Mouse (Mus musculus): Measurements from ENCODE around the gene Tifa. TPM values are rescaled to one million over a fixed set of nuclear protein-coding genes. Genes with fewer than 3 reads are reported as not detected.

Gene Tifa
- polyA plus RNA-seq, 1 experiment from 2014 or later: 3.6 TPM

DNA sequence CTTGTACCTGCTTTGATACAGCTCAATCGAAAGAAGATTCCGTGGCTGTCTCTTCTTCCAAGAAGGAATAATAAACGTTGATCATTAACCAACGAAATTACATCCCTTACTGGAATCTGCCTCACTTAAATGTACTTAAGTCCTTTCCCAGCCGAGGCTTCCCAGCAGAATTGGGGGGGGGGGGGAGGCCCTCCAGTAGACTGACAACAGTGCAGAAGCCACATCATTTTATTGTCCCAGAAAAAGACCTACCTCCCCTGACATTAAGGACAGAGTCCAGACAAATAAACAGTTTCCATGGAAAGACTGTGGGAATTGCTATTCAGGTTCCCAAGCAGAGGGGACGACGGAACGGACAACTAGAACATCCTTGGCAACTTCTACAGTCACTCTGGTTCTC is 686 bp upstream of the Tifa start:
- Histone ChIP-seq H3K27me3 (replicated peaks) (peaks cover 36% of the 10 kb centered on the region), H3K4me3 (replicated peaks) (peak overlapping the region; percentile 53)

DNA sequence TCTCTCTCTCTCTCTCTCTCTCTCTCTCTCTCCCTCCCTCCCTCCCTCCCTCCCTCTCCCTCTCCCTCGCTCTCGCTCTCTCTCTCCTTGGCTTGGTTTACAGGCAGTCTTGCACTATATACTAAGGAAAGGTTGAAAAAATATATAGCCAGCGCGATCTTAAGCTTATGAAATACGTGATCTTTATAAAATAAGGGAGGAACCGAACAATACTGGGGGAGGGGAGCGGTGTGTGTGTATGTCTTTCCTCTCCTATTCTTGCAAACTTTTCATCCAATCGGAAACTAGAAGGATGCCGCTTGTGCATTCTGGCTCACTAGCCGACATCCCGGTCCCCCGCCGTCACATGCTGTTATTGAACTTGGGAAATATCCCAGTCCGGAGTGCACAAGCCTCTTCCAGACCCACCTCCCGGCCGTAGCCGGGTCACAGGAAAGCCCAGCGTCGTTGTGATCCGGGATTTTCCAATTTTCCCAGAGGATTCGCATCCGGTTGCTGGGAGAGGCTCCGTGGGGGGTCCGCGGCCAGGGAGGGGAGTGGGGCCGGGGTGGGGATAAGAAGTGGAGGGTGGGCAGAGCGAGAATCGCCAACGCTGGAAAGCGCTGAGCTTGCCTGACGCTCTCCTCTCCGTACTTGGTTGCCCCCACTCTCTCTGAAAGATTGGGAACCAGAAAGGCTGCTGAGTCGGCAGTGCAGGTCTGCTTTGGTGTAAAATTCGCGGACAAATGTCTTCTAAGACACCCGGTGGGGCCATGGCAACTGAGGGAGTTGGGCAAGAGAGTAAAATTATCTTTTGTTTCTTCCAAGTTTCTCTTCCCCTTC is 840 bp downstream of the Tifa start:
- peak overlapping the region; percentile 30; the same call in 1 of the 2 replicates for H3K27ac ChIP-seq (replicated peaks)
- H3K27me3 ChIP-seq (replicated peaks): peaks cover 36% of the 10 kb centered on the region
- no peaks in the 10 kb centered on the region for H3K36me3 ChIP-seq
- H3K4me1 ChIP-seq: peaks cover 22% of the 10 kb centered on the region
- peak overlapping the region; percentile 53 for H3K4me3 ChIP-seq (replicated peaks)
- peak overlapping the region; percentile 98 for H3K4me2 ChIP-seq
- peak; percentile 68 for ATAC-seq (ENCODE audit: low FRiP score)
- no peaks in the 10 kb centered on the region for H3K9me3 ChIP-seq (replicated peaks)
- 1% methylated on average over 34 of the region's 36 CpGs for WGBS
- H3K9ac ChIP-seq (replicated peaks): peak overlapping the region; percentile 51

More for the DNA sequence above, 686 bp upstream of the Tifa start:
- WGBS: 13% methylated on average over 8 of the region's 8 CpGs
- Histone ChIP-seq H3K4me2 (peak overlapping the region; percentile 98), H3K27ac (replicated peaks) (no peak overlapping the region), H3K36me3 (no peaks in the 10 kb centered on the region), H3K9ac (replicated peaks) (no peak overlapping the region), H3K9me3 (replicated peaks) (no peaks in the 10 kb centered on the region), H3K4me1 (peaks cover 22% of the 10 kb centered on the region)
- ATAC-seq (ENCODE audit: low FRiP score): no peak

DNA sequence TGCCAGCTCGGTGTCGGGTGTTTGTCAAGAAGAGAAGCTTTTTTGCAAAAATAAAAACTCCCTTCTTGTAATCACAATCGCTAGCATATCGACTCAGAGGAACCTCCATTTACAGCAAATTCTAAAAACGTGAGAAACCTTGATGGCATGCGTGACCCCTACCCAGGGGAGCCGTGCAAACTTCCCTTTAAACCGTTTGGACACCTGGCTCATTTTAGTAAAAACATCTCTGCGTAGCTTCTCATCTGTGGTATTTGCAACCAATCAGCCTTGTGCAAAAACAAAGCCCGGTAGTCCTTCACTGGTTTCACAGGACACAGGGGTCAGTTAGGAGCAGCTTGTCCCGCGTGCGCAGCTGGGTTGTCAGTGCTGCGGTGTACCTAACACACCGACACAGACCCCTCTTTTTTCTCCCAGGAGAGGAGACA is 1.5 kb downstream of the Tifa start:
- ATAC-seq (ENCODE audit: low FRiP score): no peak
- peak overlapping the region; percentile 98 for H3K4me2 ChIP-seq

DNA sequence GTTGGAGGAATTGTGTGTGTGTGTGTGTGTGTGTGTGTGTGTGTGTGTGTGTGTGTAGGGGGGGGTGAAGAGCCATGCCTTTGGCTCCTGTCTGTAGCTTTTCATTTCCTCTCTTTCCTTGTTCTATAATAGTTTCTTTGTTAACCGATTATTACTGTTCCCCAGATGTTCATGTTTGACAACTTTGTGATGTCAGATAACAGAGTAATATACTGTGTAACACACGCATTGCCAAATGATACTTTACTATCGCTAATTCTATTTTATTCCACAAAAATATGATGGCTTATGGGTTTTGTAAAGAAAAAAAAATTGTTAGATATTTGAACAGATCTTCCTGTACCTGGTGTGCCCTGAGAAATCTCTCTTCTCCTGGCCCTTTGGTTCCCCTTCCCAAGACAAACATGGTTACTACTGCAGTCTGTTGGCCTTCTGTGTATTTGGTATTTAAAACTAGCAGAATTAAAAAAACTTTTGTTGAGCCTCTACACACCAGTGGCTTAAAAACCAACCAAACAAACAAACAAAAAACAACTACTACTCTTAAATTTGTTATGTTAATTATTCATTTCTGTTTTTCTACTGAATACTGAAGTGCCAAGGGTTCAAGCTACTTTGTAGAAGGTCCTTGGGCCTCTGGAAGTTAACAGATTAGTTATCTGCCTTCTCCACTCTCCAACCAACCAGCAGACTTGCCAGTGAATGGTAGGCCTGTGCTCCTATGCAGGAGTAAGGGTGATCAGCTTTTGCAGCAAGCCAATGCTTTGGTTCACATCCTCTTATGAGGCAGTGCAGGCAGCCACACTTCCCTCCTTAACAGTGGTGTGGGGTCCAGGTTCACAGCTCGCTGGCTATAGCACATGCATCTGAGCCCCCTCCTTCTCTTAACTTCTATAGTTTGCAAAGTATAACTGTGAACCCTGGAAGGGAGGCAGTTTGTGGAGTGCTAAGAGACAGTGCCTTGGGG is 2.3 kb downstream of the Tifa start:
- Histone ChIP-seq H3K27me3 (replicated peaks) (peaks cover 33% of the 10 kb centered on the region), H3K4me1 (peaks cover 22% of the 10 kb centered on the region), H3K4me3 (replicated peaks) (no peak overlapping the region), H3K4me2 (peak overlapping the region; percentile 98), H3K36me3 (no peaks in the 10 kb centered on the region), H3K9me3 (replicated peaks) (no peaks in the 10 kb centered on the region), H3K9ac (replicated peaks) (no peak overlapping the region), H3K27ac (replicated peaks) (no peak overlapping the region)
- ATAC-seq (ENCODE audit: low FRiP score): no peak
- WGBS: 59% methylated on average over 4 of the region's 4 CpGs

More for the DNA sequence above, 1.5 kb downstream of the Tifa start:
- Histone ChIP-seq H3K27ac (replicated peaks) (no peak overlapping the region), H3K4me3 (replicated peaks) (peak overlapping the region; percentile 53), H3K9ac (replicated peaks) (peak overlapping the region; percentile 51; the same call in 1 of the 2 replicates), H3K9me3 (replicated peaks) (no peaks in the 10 kb centered on the region), H3K27me3 (replicated peaks) (peaks cover 36% of the 10 kb centered on the region), H3K4me1 (peaks cover 22% of the 10 kb centered on the region), H3K36me3 (no peaks in the 10 kb centered on the region)
- 2% methylated on average over 15 of the region's 15 CpGs for WGBS

DNA sequence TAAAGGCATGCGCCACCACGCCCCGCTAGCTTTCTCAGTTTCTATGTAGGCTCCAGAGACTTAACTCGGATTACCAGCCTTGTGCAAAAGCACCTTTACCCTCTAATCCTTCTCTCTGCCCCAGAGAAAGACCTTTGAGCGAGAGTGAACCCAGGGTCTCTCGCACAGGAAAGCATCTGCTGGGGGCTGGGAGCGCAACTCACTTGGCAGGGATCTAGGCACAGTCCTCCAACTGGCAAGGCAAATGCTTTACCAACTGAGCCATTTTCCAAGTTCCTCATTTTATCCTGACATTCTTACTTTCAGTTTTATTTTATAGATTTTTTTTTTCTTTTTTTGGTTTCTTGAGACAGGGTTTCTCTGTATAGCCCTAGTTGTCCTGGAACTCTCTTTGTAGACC is 3.4 kb downstream of the Tifa start:
- no peak overlapping the region for H3K4me3 ChIP-seq (replicated peaks)
- H3K36me3 ChIP-seq: no peaks in the 10 kb centered on the region
- no peak overlapping the region for H3K9ac ChIP-seq (replicated peaks)
- 88% methylated on average over 7 of the region's 7 CpGs for WGBS
- H3K9me3 ChIP-seq (replicated peaks): no peaks in the 10 kb centered on the region
- no peak for ATAC-seq (ENCODE audit: low FRiP score)
- H3K4me2 ChIP-seq: no peak overlapping the region
- H3K27me3 ChIP-seq (replicated peaks): peaks cover 26% of the 10 kb centered on the region
- no peak overlapping the region for H3K27ac ChIP-seq (replicated peaks)
- peaks cover 22% of the 10 kb centered on the region for H3K4me1 ChIP-seq

DNA sequence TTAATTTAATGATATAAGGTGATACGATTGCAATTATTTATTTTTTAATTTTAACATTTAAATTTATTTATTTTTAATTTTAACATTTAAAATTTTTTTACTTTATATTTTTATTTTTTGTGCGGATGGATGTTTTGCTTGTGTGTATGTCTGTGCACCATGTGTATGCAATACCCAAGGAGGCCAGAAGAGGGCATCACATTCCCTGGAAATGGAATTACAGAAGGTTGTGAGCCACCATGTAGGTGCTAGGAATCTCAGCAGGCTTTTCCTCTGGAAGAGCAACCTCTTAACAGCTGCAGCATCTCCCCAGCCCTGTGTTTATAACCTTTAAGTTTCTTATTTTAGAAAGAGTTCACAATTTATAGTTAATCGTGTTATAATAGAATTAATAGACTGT is 6.2 kb downstream of the Tifa start:
- Histone ChIP-seq H3K4me3 (replicated peaks) (no peak overlapping the region), H3K9me3 (replicated peaks) (no peaks in the 10 kb centered on the region), H3K36me3 (no peaks in the 10 kb centered on the region), H3K27ac (replicated peaks) (no peak overlapping the region), H3K9ac (replicated peaks) (no peak overlapping the region), H3K4me1 (peaks cover 6% of the 10 kb centered on the region), H3K4me2 (no peak overlapping the region), H3K27me3 (replicated peaks) (peaks cover 8% of the 10 kb centered on the region; the same call in 1 of the 2 replicates)
- WGBS: 97% methylated on average over 3 of the region's 3 CpGs
- no peak for ATAC-seq (ENCODE audit: low FRiP score)

DNA sequence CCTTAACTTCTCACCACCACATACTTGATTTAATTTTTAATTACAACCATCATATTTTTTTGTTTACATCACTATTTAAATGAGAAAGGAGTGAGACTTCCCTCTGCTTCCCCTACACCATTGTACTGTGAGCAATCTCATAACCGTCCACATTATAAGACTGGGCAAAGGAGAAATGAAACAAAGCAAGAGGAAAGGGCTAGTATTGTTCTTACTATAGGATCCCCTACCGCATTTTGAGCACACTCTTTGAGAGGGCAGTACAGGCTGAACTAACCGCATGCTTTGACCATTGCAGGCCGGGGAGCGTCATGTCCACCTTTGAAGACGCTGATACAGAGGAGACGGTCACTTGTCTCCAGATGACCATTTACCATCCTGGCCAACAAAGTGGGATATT is 6.7 kb downstream of the Tifa start:
- H3K4me3 ChIP-seq (replicated peaks): no peak overlapping the region
- peaks cover 6% of the 10 kb centered on the region; the same call in 1 of the 2 replicates for H3K27me3 ChIP-seq (replicated peaks)
- no peaks in the 10 kb centered on the region for H3K36me3 ChIP-seq
- H3K4me1 ChIP-seq: peaks cover under 1% of the 10 kb centered on the region
- WGBS: 94% methylated on average over 7 of the region's 7 CpGs
- H3K9me3 ChIP-seq (replicated peaks): no peaks in the 10 kb centered on the region
- no peak overlapping the region for H3K27ac ChIP-seq (replicated peaks)
- no peak for ATAC-seq (ENCODE audit: low FRiP score)
- no peak overlapping the region for H3K4me2 ChIP-seq
- no peak overlapping the region for H3K9ac ChIP-seq (replicated peaks)

DNA sequence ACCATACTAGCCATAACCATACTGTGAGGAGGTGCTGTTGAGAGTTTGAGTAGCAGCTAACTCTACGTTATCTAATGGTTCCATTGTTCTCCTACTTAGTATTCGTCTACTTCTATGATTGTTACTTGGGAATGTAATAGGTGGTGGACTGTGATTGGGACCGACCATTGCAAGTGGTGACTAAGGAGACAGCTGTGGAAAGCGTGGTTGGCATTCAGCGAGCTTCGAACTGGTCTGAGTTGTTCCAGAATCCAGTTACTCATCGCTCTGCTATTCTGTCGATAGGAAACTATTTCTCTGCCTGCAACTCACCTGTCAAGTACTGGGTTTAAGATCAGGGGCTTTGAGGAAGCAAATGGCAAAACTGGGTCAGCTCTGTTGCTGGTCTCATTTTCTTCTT is 11.6 kb downstream of the Tifa start:
- Histone ChIP-seq H3K9me3 (replicated peaks) (no peaks in the 10 kb centered on the region), H3K4me2 (no peak overlapping the region), H3K27ac (replicated peaks) (no peak overlapping the region), H3K36me3 (0 out of 2 replicates have a peak, but pooled peaks cover under 1% of the 10 kb centered on the region), H3K4me3 (replicated peaks) (no peak overlapping the region), H3K27me3 (replicated peaks) (no peaks in the 10 kb centered on the region), H3K9ac (replicated peaks) (no peak overlapping the region), H3K4me1 (no peaks in the 10 kb centered on the region)
- ATAC-seq (ENCODE audit: low FRiP score): no peak
- WGBS: 92% methylated on average over 8 of the region's 8 CpGs

DNA sequence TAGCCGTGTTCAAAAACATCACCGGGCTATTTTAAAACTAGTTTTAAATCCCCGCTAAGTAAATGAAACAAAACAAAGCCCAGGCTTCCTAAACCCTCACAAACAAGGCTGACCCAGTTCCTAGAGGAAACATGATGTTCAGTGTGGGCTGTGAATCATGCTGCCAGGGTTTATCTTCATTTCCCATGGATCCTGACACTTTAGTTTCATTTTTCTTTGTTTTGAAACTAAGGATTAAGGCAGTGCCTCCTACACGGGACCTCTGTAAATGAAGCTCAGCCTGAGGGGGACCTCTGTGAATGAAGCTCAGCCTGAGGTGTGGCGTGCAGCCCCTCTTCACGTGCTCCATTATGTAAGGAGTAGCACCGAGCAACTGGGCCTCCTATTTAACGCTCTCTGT is 13.2 kb downstream of the Tifa start:
- 62% methylated on average over 8 of the region's 8 CpGs for WGBS

DNA sequence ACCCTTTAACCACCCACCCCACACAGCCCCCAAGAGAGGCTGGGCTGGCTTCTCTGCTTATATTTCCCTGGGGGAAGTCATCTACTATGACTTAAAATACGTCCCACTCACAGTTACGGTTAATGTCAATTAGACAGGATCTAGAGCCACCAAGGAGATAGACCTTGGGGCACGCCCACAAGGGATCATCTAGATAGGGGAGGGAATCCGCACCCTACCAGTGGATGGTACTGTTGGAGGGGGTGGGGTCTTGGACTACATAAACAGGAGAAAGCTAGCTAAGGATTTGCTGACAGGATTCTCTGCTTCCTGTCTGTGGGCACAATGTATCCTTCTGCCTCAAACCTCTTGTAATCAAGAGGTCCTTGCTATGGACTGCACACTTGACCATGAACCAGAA is 14.8 kb downstream of the Tifa start:
- ATAC-seq (ENCODE audit: low FRiP score): no peak
- 93% methylated on average over 4 of the region's 4 CpGs for WGBS
- no peaks in the 10 kb centered on the region for H3K4me1 ChIP-seq
- H3K27ac ChIP-seq (replicated peaks): no peak overlapping the region
- H3K9me3 ChIP-seq (replicated peaks): no peaks in the 10 kb centered on the region
- no peak overlapping the region for H3K4me2 ChIP-seq
- peaks cover 26% of the 10 kb centered on the region for H3K36me3 ChIP-seq
- no peak overlapping the region for H3K9ac ChIP-seq (replicated peaks)
- no peaks in the 10 kb centered on the region for H3K27me3 ChIP-seq (replicated peaks)
- no peak overlapping the region for H3K4me3 ChIP-seq (replicated peaks)

More for the DNA sequence above, 13.2 kb downstream of the Tifa start:
- Histone ChIP-seq H3K9ac (replicated peaks) (no peak overlapping the region), H3K9me3 (replicated peaks) (no peaks in the 10 kb centered on the region), H3K36me3 (peaks cover 10% of the 10 kb centered on the region), H3K4me2 (no peak overlapping the region), H3K4me1 (no peaks in the 10 kb centered on the region), H3K4me3 (replicated peaks) (no peak overlapping the region), H3K27me3 (replicated peaks) (no peaks in the 10 kb centered on the region), H3K27ac (replicated peaks) (no peak overlapping the region)
- ATAC-seq (ENCODE audit: low FRiP score): no peak

DNA sequence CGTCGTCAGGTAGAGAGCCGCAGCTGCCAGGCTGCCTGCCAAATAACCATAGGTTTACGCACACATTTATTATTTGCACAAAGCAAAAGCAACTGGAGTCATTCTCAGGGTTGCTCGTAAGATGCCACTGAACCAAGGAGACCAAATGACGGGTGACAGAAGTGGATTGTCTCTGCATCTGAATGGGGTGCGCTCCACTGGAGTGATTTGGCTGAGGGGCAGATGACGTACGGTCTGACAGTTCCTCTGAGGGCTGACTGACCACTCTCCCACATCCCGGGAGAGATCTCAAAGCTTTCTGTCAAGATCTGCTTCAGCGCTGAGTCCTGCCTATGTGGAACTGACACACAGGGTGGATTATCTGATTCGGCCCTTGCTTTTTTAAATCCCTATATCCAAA is 15.5 kb downstream of the Tifa start:
- no peak overlapping the region for H3K4me3 ChIP-seq (replicated peaks)

More for the DNA sequence above, 15.5 kb downstream of the Tifa start:
- Histone ChIP-seq H3K9ac (replicated peaks) (no peak overlapping the region), H3K27me3 (replicated peaks) (no peaks in the 10 kb centered on the region), H3K4me1 (no peaks in the 10 kb centered on the region), H3K36me3 (peaks cover 31% of the 10 kb centered on the region), H3K4me2 (no peak overlapping the region), H3K9me3 (replicated peaks) (no peaks in the 10 kb centered on the region), H3K27ac (replicated peaks) (no peak overlapping the region)
- whole genome bisulfite sequencing: 70% methylated on average over 12 of the region's 12 CpGs
- no peak for ATAC-seq (ENCODE audit: low FRiP score)

Measured in neural tube, embryonic 15.5 days (tissue).